Mouse (Mus musculus) heart, embryonic 13.5 days (tissue): Measurements from ENCODE around the gene Kras. TPM values are rescaled to one million over a fixed set of nuclear protein-coding genes. Genes with fewer than 3 reads are reported as not detected.

ENCODE experiments used
- ATAC-seq: fragments of 200-750 bp; cut with Nextera tagmentation; 2 replicates; pipeline ENCODE4 v1.8.0; 2017; ENCODE audit warnings: moderate TSS enrichment; ENCODE audit not compliant: insufficient number of reproducible peaks, low FRiP score, low TSS enrichment; ENCODE audit errors: extremely low read depth
- H3K27ac ChIP-seq: fragments of 300-500 bp; sonication (generic); replicated peaks from 2 replicates; pipeline ENCODE4 v1.5.1; 2015; ENCODE audit warnings: moderate library complexity, mild to moderate bottlenecking, inconsistent platforms
- H3K27me3 ChIP-seq: fragments of 300-500 bp; sonication (generic); replicated peaks from 2 replicates; pipeline ENCODE4 v1.6.1; 2015; ENCODE audit warnings: mild to moderate bottlenecking, inconsistent platforms
- H3K36me3 ChIP-seq: fragments of 300-500 bp; sonication (generic); 2 replicates; pipeline ENCODE4 v1.6.1; 2015; ENCODE audit warnings: mild to moderate bottlenecking, inconsistent platforms
- H3K4me1 ChIP-seq: fragments of 300-500 bp; sonication (generic); 2 replicates; pipeline ENCODE4 v1.6.1; 2015; ENCODE audit warnings: inconsistent platforms
- H3K4me2 ChIP-seq: fragments of 300-500 bp; sonication (generic); 2 replicates; pipeline ENCODE4 v1.6.1; 2015; ENCODE audit warnings: inconsistent platforms, mild to moderate bottlenecking, moderate library complexity
- H3K4me3 ChIP-seq: fragments of 300-500 bp; sonication (generic); 2 replicates; pipeline ENCODE4 v1.5.1; 2015; ENCODE audit warnings: moderate library complexity, mild to moderate bottlenecking, inconsistent platforms
- H3K9ac ChIP-seq: fragments of 300-500 bp; sonication (generic); 2 replicates; pipeline ENCODE4 v1.6.1; 2015; ENCODE audit warnings: inconsistent platforms, mild to moderate bottlenecking, moderate library complexity
- H3K9me3 ChIP-seq: fragments of 300-500 bp; sonication (generic); 2 replicates; pipeline ENCODE4 v1.6.1; 2016; ENCODE audit warnings: inconsistent platforms
- WGBS: fragments of 180-500 bp; shearing (Covaris S2); methylation state at CpG from one replicate; pipeline ENCODE4 v1.1.7; 2015; ENCODE audit warnings: mixed read lengths; 5-methylcytosine and 5-hydroxymethylcytosine counted together
- polyA plus RNA-seq: library from polyadenylated mRNA; unstranded; fragments of >200 nt; fragmentation: Nextera tagmentation; extraction: Ambion mirVana; gene quantifications from 2 replicates; pipeline ENCODE4 v1.2.1, GENCODE M21; 2015

The Kras gene
- polyA plus RNA-seq, 1 experiment from 2014 or later: 33.9 TPM

DNA sequence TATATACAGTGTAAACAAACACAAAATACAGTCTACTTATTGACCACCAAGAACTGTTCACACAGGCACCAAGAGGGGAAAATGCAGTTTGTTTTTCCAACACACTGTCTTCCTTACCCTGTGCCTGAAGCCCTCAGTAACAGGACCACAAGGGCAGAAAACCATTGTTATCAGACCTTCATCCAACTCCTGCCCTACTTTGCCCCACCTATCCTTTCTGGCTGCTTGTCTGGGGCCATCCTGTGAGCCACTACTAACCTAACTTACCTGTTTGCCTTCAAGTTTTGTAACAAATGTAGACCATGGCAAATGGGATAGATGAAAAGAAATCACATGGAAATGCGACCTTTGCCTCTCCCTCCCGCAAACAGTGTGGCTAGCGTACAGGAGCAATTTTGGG lies 2.2 kb downstream of the Kras start:
- WGBS: 85% methylated on average over 3 of the region's 3 CpGs
- no peak for ATAC-seq
- Histone ChIP-seq H3K27me3 (peaks cover 24% of the 10 kb centered on the region), H3K4me3 (peak overlapping the region; percentile 3; the same call in 1 of the 2 replicates), H3K27ac (no peak overlapping the region), H3K4me1 (peaks cover 28% of the 10 kb centered on the region), H3K9me3 (no peaks in the 10 kb centered on the region), H3K4me2 (peak overlapping the region; percentile 89), H3K36me3 (peaks cover 30% of the 10 kb centered on the region), H3K9ac (peak overlapping the region; percentile 64; the same call in 1 of the 2 replicates)

DNA sequence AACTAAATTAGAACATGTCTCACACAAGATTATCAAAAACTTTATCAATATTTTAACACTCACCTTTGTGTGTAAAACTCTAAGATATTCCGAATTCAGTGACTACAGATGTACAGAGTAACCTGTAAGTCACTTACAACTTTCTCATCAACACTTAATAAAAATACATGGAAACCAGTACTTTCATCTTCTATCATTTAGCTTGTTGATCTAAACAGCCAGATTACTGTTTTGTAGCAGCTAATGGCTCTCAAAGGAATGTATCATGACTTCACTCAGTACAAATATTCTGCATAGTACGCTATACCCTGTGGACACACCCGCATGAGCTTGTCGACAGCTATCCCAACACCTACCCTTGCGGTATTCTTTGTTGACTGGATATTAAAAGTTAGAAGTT lies 3.2 kb downstream of the Kras start:
- Histone ChIP-seq H3K4me1 (peaks cover 28% of the 10 kb centered on the region), H3K4me3 (no peak overlapping the region), H3K9ac (no peak overlapping the region), H3K36me3 (peaks cover 30% of the 10 kb centered on the region), H3K27me3 (peaks cover 14% of the 10 kb centered on the region), H3K27ac (no peak overlapping the region), H3K4me2 (no peak overlapping the region), H3K9me3 (no peaks in the 10 kb centered on the region)
- ATAC-seq: no peak
- WGBS: 75% methylated on average over 5 of the region's 5 CpGs

- no peak overlapping the region for H3K27ac ChIP-seq
- H3K4me1 ChIP-seq: peaks cover 6% of the 10 kb centered on the region
- H3K4me3 ChIP-seq: no peak overlapping the region
- H3K36me3 ChIP-seq: peaks cover 54% of the 10 kb centered on the region
- no peaks in the 10 kb centered on the region for H3K27me3 ChIP-seq
- ATAC-seq: no peak
- no peak overlapping the region for H3K4me2 ChIP-seq
- WGBS: 25% methylated on average over 1 of the region's 1 CpGs
- H3K9ac ChIP-seq: no peak overlapping the region
- no peaks in the 10 kb centered on the region for H3K9me3 ChIP-seq
Measured at GRCm38 (mm10) chr6:145242521-145242920, 7.5 kb downstream of the Kras start.

- Histone ChIP-seq H3K36me3 (peaks cover 43% of the 10 kb centered on the region), H3K9ac (no peak overlapping the region), H3K9me3 (no peaks in the 10 kb centered on the region), H3K4me1 (no peaks in the 10 kb centered on the region), H3K27ac (no peak overlapping the region), H3K27me3 (no peaks in the 10 kb centered on the region), H3K4me3 (no peak overlapping the region), H3K4me2 (no peak overlapping the region)
- WGBS: 82% methylated on average over 6 of the region's 6 CpGs
- no peak for ATAC-seq
Measured at GRCm38 (mm10) chr6:145240285-145240684, 9.8 kb downstream of the Kras start.

DNA sequence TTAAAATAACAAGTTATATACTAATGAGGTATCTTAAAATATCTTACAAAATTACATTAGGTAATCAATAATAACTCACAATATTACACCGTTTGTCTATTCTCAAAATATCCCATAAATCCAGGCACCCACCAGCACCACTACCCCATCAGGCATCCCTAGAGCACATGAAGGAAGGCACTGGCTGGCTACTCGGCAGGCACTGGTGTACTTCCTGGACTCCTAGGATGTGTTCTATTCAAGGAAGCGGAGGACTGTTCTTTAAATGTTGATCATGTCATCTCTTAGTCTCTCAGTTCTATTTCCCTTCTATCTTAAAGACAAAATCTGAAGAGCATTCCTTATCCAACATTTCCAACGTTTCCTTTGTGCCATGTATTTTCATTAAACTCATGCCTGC lies 12.9 kb downstream of the Kras start:
- 62% methylated on average over 4 of the region's 4 CpGs for WGBS
- H3K4me1 ChIP-seq: no peaks in the 10 kb centered on the region
- no peak overlapping the region for H3K4me3 ChIP-seq
- H3K4me2 ChIP-seq: no peak overlapping the region
- peaks cover 33% of the 10 kb centered on the region for H3K36me3 ChIP-seq
- no peaks in the 10 kb centered on the region for H3K9me3 ChIP-seq
- no peak overlapping the region for H3K27ac ChIP-seq
- H3K9ac ChIP-seq: no peak overlapping the region
- H3K27me3 ChIP-seq: no peaks in the 10 kb centered on the region
- no peak for ATAC-seq

DNA sequence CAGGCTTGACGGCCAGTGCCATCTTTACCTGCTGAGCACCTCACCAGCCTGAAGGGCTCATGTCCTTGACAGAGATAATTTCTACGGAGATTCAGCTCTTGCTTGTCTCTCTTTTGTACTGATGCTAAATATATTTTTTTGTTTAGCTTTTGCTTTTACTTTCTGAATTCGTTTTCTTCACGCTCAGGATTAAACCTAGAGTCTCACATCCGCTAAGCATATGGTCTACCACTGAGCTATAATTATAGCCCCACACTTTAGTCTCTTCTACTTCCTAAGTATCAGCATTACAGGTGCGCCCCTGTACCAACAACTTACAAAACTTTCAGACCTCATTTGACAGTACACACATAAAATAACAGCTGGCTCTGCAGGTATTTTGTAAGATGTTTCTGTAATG lies 14.7 kb downstream of the Kras start:
- ATAC-seq: no peak
- Histone ChIP-seq H3K36me3 (peaks cover 34% of the 10 kb centered on the region), H3K9me3 (no peaks in the 10 kb centered on the region), H3K4me2 (no peak overlapping the region), H3K4me1 (no peaks in the 10 kb centered on the region), H3K27me3 (no peaks in the 10 kb centered on the region), H3K4me3 (no peak overlapping the region), H3K27ac (no peak overlapping the region), H3K9ac (no peak overlapping the region)
- WGBS: 77% methylated on average over 6 of the region's 6 CpGs

DNA sequence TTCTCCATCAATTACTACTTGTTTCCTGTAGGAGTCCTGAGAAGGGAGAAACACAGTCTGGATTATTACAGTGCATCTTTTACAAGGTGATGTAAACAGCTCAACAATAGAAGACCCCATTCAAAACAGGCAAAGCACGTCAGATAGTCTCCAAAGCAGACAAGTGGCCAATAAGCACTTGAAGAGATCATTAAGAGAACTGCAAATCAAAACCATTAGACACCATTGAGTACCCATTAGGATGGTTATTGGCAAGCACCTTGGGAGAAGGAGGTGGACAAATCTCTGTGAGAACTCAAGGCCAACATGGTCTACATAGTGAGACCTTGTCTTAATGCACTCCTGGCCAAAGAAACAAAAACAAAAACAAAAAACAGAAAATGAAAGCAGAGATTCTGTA lies 15.6 kb downstream of the Kras start:
- no peaks in the 10 kb centered on the region for H3K9me3 ChIP-seq
- no peaks in the 10 kb centered on the region for H3K4me1 ChIP-seq
- H3K36me3 ChIP-seq: peaks cover 32% of the 10 kb centered on the region
- WGBS: 92% methylated on average over 1 of the region's 1 CpGs
- H3K27me3 ChIP-seq: no peaks in the 10 kb centered on the region
- ATAC-seq: no peak
- H3K27ac ChIP-seq: no peak overlapping the region
- H3K4me2 ChIP-seq: no peak overlapping the region
- no peak overlapping the region for H3K9ac ChIP-seq
- H3K4me3 ChIP-seq: no peak overlapping the region

- WGBS: 81% methylated on average over 3 of the region's 3 CpGs
- H3K36me3 ChIP-seq: peaks cover 43% of the 10 kb centered on the region
- H3K27me3 ChIP-seq: no peaks in the 10 kb centered on the region
- no peaks in the 10 kb centered on the region for H3K4me1 ChIP-seq
- H3K4me3 ChIP-seq: no peak overlapping the region
- H3K27ac ChIP-seq: no peak overlapping the region
- ATAC-seq: no peak
- H3K9me3 ChIP-seq: no peaks in the 10 kb centered on the region
- H3K4me2 ChIP-seq: no peak overlapping the region
- no peak overlapping the region for H3K9ac ChIP-seq
Measured at GRCm38 (mm10) chr6:145226296-145226695, 23.7 kb downstream of the Kras start.

DNA sequence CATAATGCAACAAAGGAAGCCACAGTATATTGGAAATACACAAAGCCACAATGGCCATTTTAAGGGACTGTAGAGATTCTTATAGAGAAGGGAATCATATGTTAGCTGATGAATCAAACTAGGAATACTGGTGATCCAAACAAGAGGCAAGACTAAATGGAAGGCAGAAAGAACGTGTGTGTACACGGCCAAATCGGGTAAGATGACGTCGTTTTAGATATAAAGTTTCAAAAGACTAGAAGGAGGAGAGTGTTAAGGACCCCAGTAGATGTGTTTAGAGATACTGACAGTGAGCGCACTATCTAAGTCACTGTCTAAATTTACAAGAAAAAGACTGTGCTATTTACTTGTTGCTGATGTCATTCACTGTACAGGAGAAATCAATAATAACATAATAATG lies 25.8 kb downstream of the Kras start:
- H3K36me3 ChIP-seq: peaks cover 39% of the 10 kb centered on the region
- no peaks in the 10 kb centered on the region for H3K9me3 ChIP-seq
- H3K4me2 ChIP-seq: no peak overlapping the region
- H3K4me3 ChIP-seq: no peak overlapping the region
- no peaks in the 10 kb centered on the region for H3K27me3 ChIP-seq
- ATAC-seq: no peak
- H3K27ac ChIP-seq: no peak overlapping the region
- H3K4me1 ChIP-seq: no peaks in the 10 kb centered on the region
- WGBS: 83% methylated on average over 6 of the region's 6 CpGs
- H3K9ac ChIP-seq: no peak overlapping the region

DNA sequence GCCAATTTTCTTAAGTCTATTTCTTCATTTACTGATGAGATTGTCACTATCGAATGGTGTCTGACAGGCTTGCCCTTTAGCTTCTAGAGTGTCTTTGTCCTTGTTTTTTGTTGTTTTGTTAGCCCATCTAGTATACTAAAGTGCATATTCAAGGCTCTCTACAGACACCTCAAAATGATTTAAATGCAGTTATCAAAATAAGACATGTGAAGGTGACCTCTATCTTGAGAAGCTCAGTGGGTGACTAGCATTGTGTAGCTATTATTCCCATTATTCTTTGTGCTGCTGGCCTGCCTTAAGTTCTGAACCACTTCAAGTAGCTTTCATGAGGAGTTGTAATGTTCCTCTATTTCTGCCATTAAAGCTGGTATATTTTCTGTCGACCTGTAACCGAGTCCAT lies 34.2 kb downstream of the Kras start:
- 85% methylated on average over 3 of the region's 3 CpGs for WGBS
- no peaks in the 10 kb centered on the region for H3K27me3 ChIP-seq
- no peak overlapping the region for H3K9ac ChIP-seq
- no peak for ATAC-seq
- no peak overlapping the region for H3K4me2 ChIP-seq
- H3K4me1 ChIP-seq: peaks cover 13% of the 10 kb centered on the region
- H3K27ac ChIP-seq: no peak overlapping the region
- peaks cover 46% of the 10 kb centered on the region for H3K36me3 ChIP-seq
- H3K9me3 ChIP-seq: no peaks in the 10 kb centered on the region
- H3K4me3 ChIP-seq: no peak overlapping the region

- no peak for ATAC-seq
- H3K4me2 ChIP-seq: no peak overlapping the region
- H3K4me1 ChIP-seq: peaks cover 21% of the 10 kb centered on the region
- H3K27me3 ChIP-seq: no peaks in the 10 kb centered on the region
- no peak overlapping the region for H3K9ac ChIP-seq
- H3K27ac ChIP-seq: no peak overlapping the region
- peaks cover 36% of the 10 kb centered on the region for H3K36me3 ChIP-seq
- 89% methylated on average over 2 of the region's 2 CpGs for WGBS
- H3K4me3 ChIP-seq: no peak overlapping the region
- no peaks in the 10 kb centered on the region for H3K9me3 ChIP-seq
Measured at GRCm38 (mm10) chr6:145213916-145214315, 36.1 kb downstream of the Kras start.

DNA sequence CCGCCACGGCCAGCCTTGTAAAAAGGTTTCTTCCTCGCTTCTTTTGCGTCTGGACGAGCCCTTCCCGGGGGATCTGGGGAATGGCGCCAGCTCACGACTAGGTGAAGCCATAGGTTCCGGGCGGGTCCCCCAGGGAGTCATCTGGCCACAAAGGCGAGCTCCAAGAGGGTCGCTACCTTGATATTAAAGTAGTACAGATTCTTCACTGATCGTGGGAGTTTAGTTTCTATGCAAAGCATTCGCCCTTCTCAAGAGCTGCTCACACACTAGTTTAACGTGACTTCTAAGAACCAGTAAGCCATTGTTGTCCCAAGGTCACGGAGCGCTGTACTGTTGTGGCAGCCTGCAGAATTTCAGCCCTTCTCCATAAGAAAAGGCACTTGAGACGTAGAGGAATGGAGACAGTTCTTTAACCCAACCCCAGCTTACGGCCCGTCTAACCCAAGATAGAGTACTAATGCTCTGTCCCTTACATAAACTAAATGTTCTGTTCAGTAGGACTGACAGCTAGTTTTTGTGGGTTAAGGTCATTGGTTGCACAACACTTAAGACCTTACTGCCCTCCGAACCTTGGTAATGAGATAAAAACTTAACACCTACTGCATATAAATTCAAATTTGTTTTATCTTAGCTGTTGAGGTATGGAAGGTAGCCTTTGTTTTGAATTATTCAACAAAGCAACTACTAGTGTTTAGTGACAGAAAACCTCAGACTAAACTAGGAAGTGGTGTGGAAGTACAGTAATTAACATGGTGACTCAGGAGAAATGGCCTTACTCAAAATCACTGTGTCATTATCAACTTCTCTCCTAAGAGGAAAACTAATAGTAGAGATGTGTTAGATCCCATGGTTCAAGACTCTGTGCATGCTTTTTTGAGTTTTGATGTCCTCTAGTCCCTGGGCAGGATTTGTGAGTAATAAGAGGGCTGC lies 38.4 kb downstream of the Kras start:
- H3K4me2 ChIP-seq: peak overlapping the region; percentile 81
- peak overlapping the region; percentile 95 for H3K9ac ChIP-seq
- H3K36me3 ChIP-seq: peaks cover 23% of the 10 kb centered on the region
- peak overlapping the region; percentile 86 for H3K4me3 ChIP-seq
- H3K27me3 ChIP-seq: no peaks in the 10 kb centered on the region
- ATAC-seq: no peak
- 2% methylated on average over 21 of the region's 21 CpGs for WGBS
- H3K27ac ChIP-seq: peak overlapping the region; percentile 99
- H3K9me3 ChIP-seq: no peaks in the 10 kb centered on the region
- peaks cover 21% of the 10 kb centered on the region for H3K4me1 ChIP-seq
